Mouse (Mus musculus): ENCODE data around the gene Usp34.

DNA sequence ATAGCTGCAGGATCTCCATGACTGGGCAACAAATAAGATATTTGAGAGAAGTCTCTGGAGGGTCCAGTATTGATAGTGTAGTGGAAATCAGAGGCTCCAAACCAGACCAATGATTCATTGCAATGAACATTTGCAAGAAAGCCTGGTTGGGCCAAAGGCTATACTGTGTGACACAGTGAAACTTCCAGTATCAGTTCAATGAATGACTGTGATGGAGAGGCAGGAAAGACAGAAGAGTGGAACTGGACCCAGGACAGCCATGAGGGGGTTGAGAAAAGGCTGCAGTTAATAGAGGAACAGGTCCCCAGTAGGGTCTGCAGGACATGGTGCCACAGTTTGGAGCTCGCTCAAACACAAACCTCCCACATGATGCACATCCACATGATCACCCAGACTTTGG lies 6.8 kb upstream of the Usp34 start:
- no peak for TF ChIP-seq CTCF (IDR thresholded peaks at IDR 0.05; ENCODE audit: borderline replicate concordance, insufficient read depth, low read depth, low read length)
- no peak for TF ChIP-seq POLR2A (IDR thresholded peaks at IDR 0.05; ENCODE audit: borderline replicate concordance, insufficient read depth, low read length)

Measured in cerebellum, adult 2 months (tissue).